Mouse (Mus musculus) 3T3-L1 (cell line): Measurements from ENCODE around the gene Itih1.
A peak's percentile ranks its signal among the peaks of the same experiment; 100 is the strongest.

Experiments used
- DNase-seq: peaks from one replicate; pipeline ENCODE4 v3.0.0-alpha.2; 2015; ENCODE audit warnings: low read depth, low spot score

Gene Itih1

DNA sequence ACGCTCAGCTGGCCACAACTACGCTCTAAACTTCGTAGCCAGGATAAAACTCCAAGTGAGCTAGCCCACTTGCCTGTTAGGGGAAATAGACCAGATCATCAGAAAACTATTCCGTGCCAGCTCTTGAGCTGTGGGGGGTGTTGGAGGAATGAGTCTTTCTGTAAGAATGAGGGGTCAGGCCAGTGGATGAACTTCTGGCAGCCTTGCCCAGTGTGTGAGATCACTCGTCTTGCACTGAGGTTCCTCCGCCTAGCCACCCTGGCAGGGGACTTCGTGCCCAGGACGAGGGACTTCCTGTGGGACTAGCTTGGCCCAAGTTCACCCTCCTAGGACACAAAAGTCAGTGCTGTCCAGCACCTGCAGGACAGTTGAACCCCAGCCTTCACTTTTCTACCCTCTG lies 38.8 kb downstream of the Itih1 start:
- peak; percentile 82 for DNase-seq

GRCm38 (mm10) chr14:30903036-30903435 lies 40.1 kb downstream of the Itih1 start:
- no peak for DNase-seq

- DNase-seq: no peak
Observed at GRCm38 (mm10) chr14:30902628-30903027, 40.5 kb downstream of the Itih1 start.

GRCm38 (mm10) chr14:30899972-30900371 lies 43.1 kb downstream of the Itih1 start:
- no peak for DNase-seq

DNA sequence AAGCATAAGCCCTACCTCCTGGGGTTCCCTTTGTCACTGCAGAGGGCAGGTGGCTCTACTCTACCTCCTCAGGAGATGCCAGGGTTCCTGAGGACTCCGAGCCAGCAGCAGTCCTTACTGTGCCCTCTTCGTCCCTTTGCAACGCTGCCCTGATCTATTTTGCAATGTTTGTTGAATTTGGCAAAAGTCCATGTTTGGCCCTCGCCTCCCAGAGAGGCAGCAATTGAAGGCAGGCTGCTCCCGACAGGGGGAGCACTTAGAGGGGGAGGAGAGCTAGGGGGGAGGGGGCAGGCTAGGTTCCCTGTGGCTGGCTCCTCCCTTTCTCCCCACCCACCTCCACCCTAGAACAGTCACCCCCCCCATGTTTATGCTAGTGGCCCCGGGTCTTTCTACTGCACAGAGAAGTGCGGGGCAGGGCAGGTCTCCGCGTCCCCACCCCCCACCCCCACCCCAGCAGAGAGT lies 54.8 kb downstream of the Itih1 start:
- DNase-seq: no peak

DNA sequence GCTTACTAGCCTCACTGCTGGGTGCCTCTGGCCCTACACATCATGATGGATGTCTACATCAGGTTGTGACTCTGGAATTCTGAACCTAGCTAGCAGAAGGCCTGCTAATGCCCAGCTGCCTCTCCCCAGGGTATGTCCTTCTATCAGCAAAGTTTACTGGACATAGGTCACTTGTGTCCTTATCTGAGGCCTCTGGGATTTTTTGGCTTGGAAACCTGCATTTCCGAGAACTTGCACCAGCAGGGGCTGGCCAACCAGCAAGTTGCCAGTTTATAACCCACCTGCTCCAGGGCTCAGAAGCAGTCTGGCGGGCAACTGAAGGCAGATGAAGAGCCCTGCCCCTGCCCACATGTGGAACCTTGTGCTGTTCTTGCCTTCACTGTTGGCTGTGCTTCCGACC lies 56.9 kb downstream of the Itih1 start, which contains the start of gene Itih4:
Itih4 (plus strand) TSS at position 273 of the 400 bp plus-strand sequence.
- DNase-seq: no peak

DNA sequence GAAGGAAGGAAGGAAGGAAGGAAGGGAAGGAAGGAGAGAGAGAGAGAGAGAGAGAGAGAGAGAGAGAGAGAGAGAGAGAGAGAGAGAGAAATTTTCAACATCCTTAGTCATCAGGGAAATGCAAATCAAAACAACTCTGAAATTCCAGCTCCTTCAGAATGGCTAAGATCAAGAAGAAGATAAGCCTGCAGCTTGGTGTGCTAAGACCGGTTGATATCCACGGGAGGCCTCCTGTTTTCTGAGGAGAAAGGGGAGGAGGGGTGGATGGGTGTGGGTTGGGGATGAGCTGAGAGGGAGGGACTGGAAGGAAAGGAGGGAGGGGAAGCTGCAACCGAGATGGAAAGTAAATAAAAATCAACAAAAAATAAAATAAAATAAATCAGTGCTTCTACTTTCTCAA lies 57.8 kb downstream of the Itih1 start:
- no peak for DNase-seq

GRCm38 (mm10) chr14:30881718-30882108 lies 61.4 kb downstream of the Itih1 start:
- DNase-seq: no peak

DNA sequence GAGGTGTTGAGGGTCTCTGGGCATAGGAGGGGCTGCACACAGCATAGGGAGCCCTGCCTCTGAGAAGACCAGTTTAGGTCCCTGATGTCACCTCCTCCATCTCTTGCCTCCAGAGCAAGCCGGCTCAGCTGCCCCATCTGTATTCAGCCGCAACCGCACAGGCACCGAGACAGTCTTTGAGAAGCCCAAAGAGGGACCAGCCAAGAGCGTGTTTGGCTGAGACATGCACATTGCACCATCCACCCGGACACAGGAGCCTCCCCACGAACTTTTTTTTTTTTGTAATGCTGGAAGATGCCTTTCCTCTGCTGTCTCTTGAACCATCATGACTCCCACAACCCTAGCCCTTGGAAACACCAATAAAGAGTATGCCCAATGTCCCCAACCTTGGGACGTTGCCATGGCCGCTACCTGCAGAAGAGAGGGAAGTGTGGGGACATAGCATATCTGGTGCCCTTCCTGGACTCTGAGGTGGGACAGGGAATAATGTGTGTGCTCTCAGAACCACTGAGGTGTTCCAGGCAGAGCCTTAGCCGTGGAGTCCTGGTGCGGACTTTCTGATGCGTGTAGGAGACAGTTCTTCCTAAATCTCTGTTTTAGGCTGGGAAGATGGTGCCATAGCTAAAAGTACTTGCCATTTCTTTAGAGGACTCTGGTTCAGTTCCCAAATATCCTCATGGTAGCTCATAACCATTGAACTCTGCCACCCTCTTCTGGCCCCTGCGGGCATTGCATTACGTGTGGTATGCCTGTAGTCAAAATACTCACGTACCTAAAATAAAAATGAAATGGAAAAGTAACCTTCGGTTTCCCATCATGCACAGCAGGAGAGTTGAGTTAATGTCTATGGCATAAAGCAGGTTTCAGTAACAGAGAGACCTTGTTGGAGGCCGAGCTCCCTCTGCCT lies 62.0 kb downstream of the Itih1 start:
- DNase-seq: peak; percentile 68

DNA sequence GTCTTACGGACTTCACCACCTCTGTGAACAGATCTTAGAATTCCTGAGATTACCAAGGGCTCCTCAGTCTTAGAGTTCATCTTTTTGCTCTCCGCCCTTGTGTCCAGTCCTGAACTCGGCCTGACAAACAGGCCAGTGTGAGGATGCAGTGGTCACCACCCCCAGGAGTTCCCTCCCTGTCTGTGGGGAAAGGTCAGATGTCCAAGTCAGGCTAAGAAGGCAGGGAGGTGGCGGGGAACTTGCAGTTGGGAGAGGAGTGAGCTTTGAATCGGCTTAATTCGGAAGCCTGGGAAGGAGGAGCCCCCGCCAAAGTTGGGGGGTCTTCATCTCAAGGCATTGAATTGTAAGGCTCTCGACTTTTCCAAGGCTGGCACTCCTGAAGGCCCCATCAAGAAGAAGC lies 62.8 kb downstream of the Itih1 start:
- no peak for DNase-seq

- no peak for DNase-seq
Observed at GRCm38 (mm10) chr14:30879794-30880193, 63.3 kb downstream of the Itih1 start.
